Mouse (Mus musculus) liver, postnatal 0 days (tissue): ENCODE measurements at regions not wholly inside any gene's neighbourhood (a gene's known extent, or its start where the extent isn't known, plus 50 kb on each side); places are given as distances from the start of the nearest gene placed in this dataset.

Experiments
- CTCF ChIP-seq: sonication (generic); IDR thresholded peaks from 2 replicates; pipeline ENCODE4 v1.5.1; 2016; ENCODE audit warnings: antibody characterized with exemption, low read depth
- EP300 ChIP-seq: IDR thresholded peaks from 2 replicates; pipeline ENCODE4 v1.6.1; 2016; ENCODE audit warnings: antibody characterized with exemption, low read depth, mild to moderate bottlenecking

- TF ChIP-seq EP300: no peak
- no peak for TF ChIP-seq CTCF
Measured at GRCm38 (mm10) chr15:97107779-97108178, 52.0 kb upstream of the Slc38a4 start.
